11 mouse cellular contexts compared by ENCODE assay signal in genomic region chrX:168717969-168718368, GRCm38 (mm10). TPM values are rescaled to one million over a fixed set of nuclear protein-coding genes. Genes with fewer than 3 reads are reported as not detected.
DNase-seq lines count a peak whose midpoint lies in the region; ATAC-seq and TF ChIP-seq lines count a peak whose summit lies in the region.
"Had no signal": no experiment of that assay in that cellular context is flagged by ENCODE, and none has a peak within 500 bp of the region (broad histone marks: within the 10 kb centered on the region; RNA-seq: fewer than 3 reads in every experiment).

No protein-coding gene starts in this region.

- 66% methylated on average over 2 of the region's 2 CpGs for WGBS in embryonic facial prominence, embryonic 11.5 days
- WGBS in embryonic facial prominence, embryonic 10.5 days, result 58% methylated on average over 2 of the region's 2 CpGs
- WGBS in neural tube, embryonic 15.5 days, result 65% methylated on average over 2 of the region's 2 CpGs

- H3K4me2 ChIP-seq in embryonic facial prominence, embryonic 11.5 days (ENCODE audit: low read depth, low read length), result no peak overlapping the region
- H3K4me2 ChIP-seq in neural tube, embryonic 15.5 days, result no peak overlapping the region
- H3K4me2 ChIP-seq: heart, embryonic 15.5 days; neural tube, embryonic 13.5 days had no signal

- no peaks in the 10 kb centered on the region for H3K27me3 ChIP-seq in embryonic facial prominence, embryonic 11.5 days (ENCODE audit: control insufficient read depth, insufficient read depth, low read length)
- peaks cover 71% of the 10 kb centered on the region for H3K27me3 ChIP-seq in embryonic facial prominence, embryonic 10.5 days (replicated peaks; ENCODE audit: low read depth, poor library complexity, severe bottlenecking)
- no peaks in the 10 kb centered on the region for H3K27me3 ChIP-seq in E14TG2a.4 (ENCODE audit: insufficient read depth, low read length)
- 0 out of 2 replicates have a peak, but pooled peaks cover 9% of the 10 kb centered on the region for H3K27me3 ChIP-seq in neural tube, embryonic 15.5 days (replicated peaks)
- H3K27me3 ChIP-seq: heart, embryonic 15.5 days had no signal

- no peaks in the 10 kb centered on the region for H3K36me3 ChIP-seq in embryonic facial prominence, embryonic 11.5 days (replicated peaks; ENCODE audit: control insufficient read depth, insufficient read depth, low read depth, low read length)
- H3K36me3 ChIP-seq in embryonic facial prominence, embryonic 10.5 days (replicated peaks), result no peaks in the 10 kb centered on the region
- no peaks in the 10 kb centered on the region for H3K36me3 ChIP-seq in E14TG2a.4 (ENCODE audit: insufficient read depth, low read length)
- H3K36me3 ChIP-seq in neural tube, embryonic 15.5 days, result no peaks in the 10 kb centered on the region
- H3K36me3 ChIP-seq: heart, embryonic 15.5 days; neural tube, embryonic 13.5 days had no signal

- H3K27ac ChIP-seq in embryonic facial prominence, embryonic 11.5 days (replicated peaks; ENCODE audit: low read depth, low read length), result no peak overlapping the region
- no peak overlapping the region for H3K27ac ChIP-seq in embryonic facial prominence, embryonic 10.5 days (replicated peaks)
- no peak overlapping the region for H3K27ac ChIP-seq in layer of hippocampus, adult 2 months
- H3K27ac ChIP-seq in neural tube, embryonic 15.5 days (replicated peaks), result no peak overlapping the region
- H3K27ac ChIP-seq: heart, embryonic 15.5 days; neural tube, embryonic 13.5 days had no signal

- H3K9ac ChIP-seq in embryonic facial prominence, embryonic 11.5 days (replicated peaks; ENCODE audit: low read length), result no peak overlapping the region
- H3K9ac ChIP-seq in neural tube, embryonic 15.5 days (replicated peaks), result no peak overlapping the region
- H3K9ac ChIP-seq: heart, embryonic 15.5 days; neural tube, embryonic 13.5 days had no signal

- H3K4me3 ChIP-seq in embryonic facial prominence, embryonic 11.5 days (ENCODE audit: low read depth, low read length), result no peak overlapping the region
- H3K4me3 ChIP-seq in embryonic facial prominence, embryonic 10.5 days, result no peak overlapping the region
- no peak overlapping the region for H3K4me3 ChIP-seq in layer of hippocampus, adult 2 months
- no peak overlapping the region for H3K4me3 ChIP-seq in E14TG2a.4 (replicated peaks; ENCODE audit: low read length)
- no peak overlapping the region for H3K4me3 ChIP-seq in neural tube, embryonic 15.5 days (replicated peaks)
- H3K4me3 ChIP-seq: heart, embryonic 15.5 days; neural tube, embryonic 13.5 days had no signal

- peak; percentile 82 for TF ChIP-seq CTCF in layer of hippocampus, adult 2 months (conservative IDR thresholded peaks at IDR 0.05)
- TF ChIP-seq CTCF in E14TG2a.4 (conservative IDR thresholded peaks at IDR 0.05; ENCODE audit: low read length), result peak; percentile 35

- DNase-seq in embryonic facial prominence, embryonic 11.5 days (ENCODE audit: low spot score), result peak; percentile 14
- no peak for DNase-seq in embryonic facial prominence, embryonic 10.5 days (ENCODE audit: low spot score)
- DNase-seq in layer of hippocampus, adult 2 months (ENCODE audit: low spot score in 2 of 2), result peak in 1 of 2 experiments; percentile 13
- DNase-seq in layer of hippocampus, adult 9-11 months, result no peak
- peak; percentile 3 to 9 for DNase-seq in kidney, postnatal 4 days
- DNase-seq in ovary, postnatal 36 days (ENCODE audit: low spot score), result no peak
- DNase-seq: cerebellum, postnatal 36 days had no signal

- no peaks in the 10 kb centered on the region for H3K9me3 ChIP-seq in embryonic facial prominence, embryonic 11.5 days (replicated peaks; ENCODE audit: control insufficient read depth, low read length)
- no peaks in the 10 kb centered on the region for H3K9me3 ChIP-seq in embryonic facial prominence, embryonic 10.5 days
- H3K9me3 ChIP-seq in E14TG2a.4 (ENCODE audit: low read length), result no peaks in the 10 kb centered on the region
- H3K9me3 ChIP-seq in neural tube, embryonic 15.5 days (replicated peaks), result no peaks in the 10 kb centered on the region
- H3K9me3 ChIP-seq: heart, embryonic 15.5 days; neural tube, embryonic 13.5 days had no signal

- ATAC-seq in embryonic facial prominence, embryonic 11.5 days (replicated peaks; ENCODE audit: insufficient number of reproducible peaks, low FRiP score, low TSS enrichment, low read depth), result no peak
- ATAC-seq in neural tube, embryonic 15.5 days (ENCODE audit: low FRiP score), result no peak

- H3K4me1 ChIP-seq in embryonic facial prominence, embryonic 11.5 days (ENCODE audit: control insufficient read depth, insufficient read depth, low read length), result no peaks in the 10 kb centered on the region
- H3K4me1 ChIP-seq in embryonic facial prominence, embryonic 10.5 days, result no peaks in the 10 kb centered on the region
- H3K4me1 ChIP-seq in E14TG2a.4 (replicated peaks; ENCODE audit: low read depth, low read length), result no peaks in the 10 kb centered on the region
- no peaks in the 10 kb centered on the region for H3K4me1 ChIP-seq in neural tube, embryonic 15.5 days
- H3K4me1 ChIP-seq: heart, embryonic 15.5 days; neural tube, embryonic 13.5 days had no signal

RNA-seq across cellular contexts. Expression of gene Msl3, which starts 44.3 kb away (rescaled TPM):
- polyA plus RNA-seq in embryonic facial prominence, embryonic 11.5 days (2014; fragmentation: Nextera tagmentation; extraction: Ambion mirVana), result 43.3 and 45.1 TPM in 2 replicates
- 28.5 and 29.0 TPM in 2 replicates for polyA plus RNA-seq in embryonic facial prominence, embryonic 10.5 days (2016; fragmentation: Nextera tagmentation; extraction: Ambion mirVana)
- 10 to 100 TPM; 21.1 to 22.4 TPM for total RNA-seq in layer of hippocampus, adult 2 months (2021)
- polyA plus RNA-seq in neural tube, embryonic 15.5 days (2015; fragmentation: Nextera tagmentation; extraction: Ambion mirVana), result 18.3 and 24.7 TPM in 2 replicates

Comparison
In these comparisons a context has a peak if more than half of its experiments do, and no peak if none do; other contexts are left out.
1. DNase-seq: peak in embryonic facial prominence, embryonic 11.5 days (single experiment) and kidney, postnatal 4 days (2 of 2); none in embryonic facial prominence, embryonic 10.5 days (single experiment), layer of hippocampus, adult 9-11 months (single experiment) and ovary, postnatal 36 days (single experiment).